ENCODE assay signal across 18 mouse cellular contexts in the genomic region with DNA sequence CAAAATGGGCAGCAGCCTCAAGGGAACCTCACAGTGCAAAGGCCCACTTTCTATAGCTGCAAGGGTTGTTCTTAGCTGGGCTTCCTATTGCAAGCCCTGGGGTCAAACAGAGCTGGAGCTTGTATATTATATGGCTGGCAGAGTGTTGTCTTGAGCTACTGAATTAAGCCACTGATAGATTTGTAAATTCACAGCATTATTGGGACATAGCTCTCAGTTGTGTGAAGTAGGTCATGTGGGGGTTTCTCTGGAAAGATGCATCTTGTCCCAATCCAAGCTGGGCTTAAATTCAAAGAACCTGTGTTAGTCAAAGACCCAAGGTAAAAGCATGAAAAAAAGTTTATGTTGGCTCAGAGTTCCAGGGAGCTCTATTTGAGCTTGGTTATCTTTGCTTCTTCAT.
"Had no signal": no experiment of that assay in that cellular context is flagged by ENCODE, and none has a peak within 500 bp of the region (broad histone marks: within the 10 kb centered on the region; RNA-seq: fewer than 3 reads in every experiment).

No protein-coding gene starts in this region.

- DNase-seq: cerebellum, adult 2 months; cerebellum, adult 8-10 months; cerebellum, adult 9-10 months; cerebellum, adult 9-11 months; cerebellum, postnatal 10 days; cerebellum, postnatal 14 days; cerebellum, postnatal 25 days; cerebellum, postnatal 36 days; embryo, embryonic 11 days; forebrain, postnatal 0 days; gastrocnemius, adult 2 months; gastrocnemius, postnatal 10 days; gastrocnemius, postnatal 14 days; gastrocnemius, postnatal 25 days; gastrocnemius, postnatal 36 days; heart, adult 11 months; heart, adult 18-20 months; heart, adult 2 months had no signal
